Mouse (Mus musculus) testis, adult 2 months (tissue): ENCODE data around the gene Zfp423.

Experiments used
- CTCF ChIP-seq: fragments of 200-500 bp; IDR thresholded peaks from 2 replicates; pipeline ENCODE4 v1.5.1; 2012; ENCODE audit warnings: low read depth, mild to moderate bottlenecking, inconsistent platforms, low read length, moderate library complexity; ENCODE audit not compliant: control insufficient read depth, insufficient read depth, insufficient replicate concordance
- POLR2A ChIP-seq: fragments of 200-500 bp; IDR thresholded peaks from 2 replicates; pipeline ENCODE4 v1.6.1; 2012; ENCODE audit warnings: low read depth, mild to moderate bottlenecking, inconsistent platforms, low read length, moderate library complexity; ENCODE audit not compliant: control insufficient read depth

DNA sequence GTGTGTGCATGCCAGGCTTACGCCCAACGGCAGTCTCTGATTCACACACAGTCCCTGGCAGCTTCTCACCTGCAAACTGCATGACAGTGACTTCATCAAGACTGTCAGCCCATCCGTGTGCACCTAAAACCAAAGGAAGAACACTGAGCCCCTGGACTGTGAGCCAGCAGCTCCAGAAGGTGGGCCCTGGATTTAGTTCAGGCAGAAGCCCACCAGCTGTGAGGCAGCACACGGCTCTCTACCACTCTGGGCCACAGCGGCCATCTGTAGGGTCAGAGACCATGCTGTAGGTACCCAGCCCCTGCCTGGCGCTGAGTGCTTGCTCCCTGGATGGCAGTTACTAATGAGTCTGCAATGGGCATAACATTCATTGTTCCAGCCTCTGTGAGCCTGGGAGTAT lies 66.5 kb downstream of the Zfp423 start:
- TF ChIP-seq CTCF = no peak
- TF ChIP-seq POLR2A = no peak
